Mouse (Mus musculus) forebrain, embryonic 11.5 days (tissue): ENCODE results near the gene Rab7b. TPM values are rescaled to one million over a fixed set of nuclear protein-coding genes. Genes with fewer than 3 reads are reported as not detected.

Source experiments
- ATAC-seq: fragments of 200-750 bp; cut with Nextera tagmentation; replicated peaks from 2 replicates; pipeline ENCODE4 v1.8.0; 2017; ENCODE audit warnings: moderate TSS enrichment; ENCODE audit not compliant: low FRiP score
- DNase-seq: peaks from one replicate; pipeline ENCODE4 v3.0.0-alpha.2; 2017; ENCODE audit warnings: low spot score
- H3K27ac ChIP-seq: fragments of 300-500 bp; sonication (generic); 2 replicates; pipeline ENCODE4 v1.5.1; 2014; ENCODE audit warnings: low read depth, low read length
- H3K27me3 ChIP-seq: fragments of 300-500 bp; sonication (generic); 2 replicates; pipeline ENCODE4 v1.6.1; 2014; ENCODE audit warnings: mild to moderate bottlenecking, low read length, mixed read lengths; ENCODE audit not compliant: control insufficient read depth, insufficient read depth
- H3K36me3 ChIP-seq: fragments of 300-500 bp; sonication (generic); 2 replicates; pipeline ENCODE4 v1.6.1; 2014; ENCODE audit warnings: mild to moderate bottlenecking, low read length, moderate library complexity, mixed read lengths; ENCODE audit not compliant: control insufficient read depth, insufficient read depth
- H3K4me1 ChIP-seq: fragments of 300-500 bp; sonication (generic); replicated peaks from 2 replicates; pipeline ENCODE4 v1.6.1; 2014; ENCODE audit warnings: low read length, mixed read lengths; ENCODE audit not compliant: control insufficient read depth, insufficient read depth
- H3K4me2 ChIP-seq: fragments of 300-500 bp; sonication (generic); 2 replicates; pipeline ENCODE4 v1.6.1; 2014; ENCODE audit warnings: low read depth, mild to moderate bottlenecking, low read length, moderate library complexity, mixed read lengths; ENCODE audit not compliant: severe bottlenecking
- H3K4me3 ChIP-seq: fragments of 300-500 bp; sonication (generic); 2 replicates; pipeline ENCODE4 v1.5.1; 2014; ENCODE audit warnings: low read depth, low read length
- H3K9ac ChIP-seq: fragments of 300-500 bp; sonication (generic); 2 replicates; pipeline ENCODE4 v1.6.1; 2014; ENCODE audit warnings: low read length
- H3K9me3 ChIP-seq: fragments of 300-500 bp; sonication (generic); 2 replicates; pipeline ENCODE4 v1.6.1; 2016; ENCODE audit warnings: low read length, mixed read lengths; ENCODE audit not compliant: control insufficient read depth
- WGBS: fragments of 180-500 bp; shearing (Covaris S2); extraction: QIAGEN DNeasy Blood & Tissue Kit; methylation state at CpG from one replicate; pipeline ENCODE4 v1.1.7; 2014; 5-methylcytosine and 5-hydroxymethylcytosine counted together
- polyA plus RNA-seq: library from polyadenylated mRNA; unstranded; fragments of >200 nt; fragmentation: Nextera tagmentation; extraction: Ambion mirVana; gene quantifications from 2 replicates; pipeline ENCODE4 v1.2.1, GENCODE M21; 2014

Gene Rab7b
- polyA plus RNA-seq, 1 experiment from 2014 or later = 0.40 TPM

DNA sequence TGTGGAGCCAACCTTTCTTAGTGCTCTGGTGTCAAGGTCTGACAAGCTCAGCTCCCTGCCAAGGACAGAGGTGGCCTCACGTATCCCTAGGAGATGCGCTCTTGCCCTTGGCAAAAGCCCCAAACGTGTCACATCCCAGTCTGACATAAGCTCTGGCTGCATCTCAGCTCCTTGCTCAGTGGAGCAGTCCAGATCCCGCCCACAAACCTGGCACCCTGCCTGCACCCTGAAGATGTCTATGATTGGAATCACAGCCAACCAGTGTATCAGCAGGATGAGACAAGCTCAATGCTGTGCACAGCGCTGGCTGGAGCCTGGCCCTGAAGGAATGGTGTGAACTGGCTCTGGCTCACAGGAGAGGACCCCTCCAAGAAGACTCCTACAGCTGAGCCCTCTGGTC lies 48.8 kb downstream of the Rab7b start:
- WGBS = 80% methylated on average over 5 of the region's 5 CpGs
- no peak overlapping the region for H3K9ac ChIP-seq
- no peaks in the 10 kb centered on the region for H3K27me3 ChIP-seq
- H3K9me3 ChIP-seq = no peaks in the 10 kb centered on the region
- H3K4me3 ChIP-seq = no peak overlapping the region
- H3K4me1 ChIP-seq = no peaks in the 10 kb centered on the region
- H3K27ac ChIP-seq = no peak overlapping the region
- H3K4me2 ChIP-seq = no peak overlapping the region
- H3K36me3 ChIP-seq = no peaks in the 10 kb centered on the region
- no peak for ATAC-seq
- no peak for DNase-seq

GRCm38 (mm10) chr1:131738760-131739159 lies 50.3 kb downstream of the Rab7b start:
- Histone ChIP-seq H3K4me2 (no peak overlapping the region), H3K4me3 (no peak overlapping the region), H3K27ac (no peak overlapping the region), H3K9ac (no peak overlapping the region), H3K4me1 (no peaks in the 10 kb centered on the region), H3K9me3 (no peaks in the 10 kb centered on the region), H3K36me3 (no peaks in the 10 kb centered on the region), H3K27me3 (no peaks in the 10 kb centered on the region)
- DNase-seq = no peak
- no peak for ATAC-seq
- 68% methylated on average over 1 of the region's 1 CpGs for WGBS

DNA sequence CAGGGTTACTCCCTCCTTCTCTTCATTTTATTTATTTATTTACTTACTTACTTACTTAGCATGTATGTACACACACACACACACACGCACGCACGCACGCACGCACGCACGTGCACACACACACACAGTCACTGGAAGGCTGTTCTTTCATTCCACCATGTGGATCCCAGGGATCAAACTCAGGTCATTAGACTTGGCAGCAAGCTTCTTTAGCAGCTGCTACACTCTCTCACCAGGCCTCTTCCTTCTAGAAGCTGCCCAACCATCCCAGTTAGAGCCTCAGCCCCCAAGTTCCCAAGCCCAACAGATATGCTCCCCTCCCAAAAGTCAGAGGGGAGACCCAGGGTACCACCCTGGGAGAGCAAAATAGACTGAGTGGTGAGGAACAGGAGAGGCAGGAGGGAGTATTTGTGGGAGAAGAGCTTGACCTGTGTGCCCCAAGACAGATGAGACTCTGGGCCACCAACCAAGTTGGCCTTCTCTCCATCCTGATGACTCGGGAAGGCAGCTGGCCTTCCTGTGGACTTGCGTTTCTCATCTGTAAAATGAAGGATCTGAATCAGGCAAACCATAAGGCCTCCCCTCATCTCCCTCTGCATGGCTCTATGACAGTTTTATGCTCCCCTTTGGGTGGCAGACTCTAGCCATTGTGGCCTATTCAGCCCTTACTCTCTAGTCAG lies 51.1 kb downstream of the Rab7b start:
- no peaks in the 10 kb centered on the region for H3K27me3 ChIP-seq
- H3K27ac ChIP-seq = no peak overlapping the region
- DNase-seq (no peak), ATAC-seq (no peak)
- no peaks in the 10 kb centered on the region for H3K4me1 ChIP-seq
- no peak overlapping the region for H3K9ac ChIP-seq
- no peak overlapping the region for H3K4me3 ChIP-seq
- H3K36me3 ChIP-seq = no peaks in the 10 kb centered on the region
- no peak overlapping the region for H3K4me2 ChIP-seq
- no peaks in the 10 kb centered on the region for H3K9me3 ChIP-seq
- WGBS = 95% methylated on average over 9 of the region's 9 CpGs

GRCm38 (mm10) chr1:131743868-131744464 lies 55.5 kb downstream of the Rab7b start, which contains the start of gene Slc26a9:
TSS of gene Slc26a9 (plus strand) at chr1:131744022.
- no peaks in the 10 kb centered on the region for H3K4me1 ChIP-seq
- no peaks in the 10 kb centered on the region for H3K27me3 ChIP-seq
- H3K4me2 ChIP-seq = no peak within 1 kb of the TSS
- 62% methylated on average over 10 of the region's 10 CpGs for WGBS
- no peaks in the 10 kb centered on the region for H3K9me3 ChIP-seq
- no peak within 1 kb of the TSS for H3K4me3 ChIP-seq
- no peak for DNase-seq
- no peak within 1 kb of the TSS for H3K9ac ChIP-seq
- no peak for ATAC-seq
- H3K27ac ChIP-seq = no peak within 1 kb of the TSS
- H3K36me3 ChIP-seq = no peaks in the 10 kb centered on the region

GRCm38 (mm10) chr1:131745391-131745790 lies 56.9 kb downstream of the Rab7b start:
- WGBS = 56% methylated on average over 5 of the region's 5 CpGs
- H3K4me1 ChIP-seq = no peaks in the 10 kb centered on the region
- ATAC-seq = no peak

GRCm38 (mm10) chr1:131747761-131748160 lies 59.3 kb downstream of the Rab7b start:
- no peak overlapping the region for H3K4me3 ChIP-seq
- 66% methylated on average over 2 of the region's 2 CpGs for WGBS
- no peak overlapping the region for H3K9ac ChIP-seq
- H3K27me3 ChIP-seq = no peaks in the 10 kb centered on the region
- H3K4me1 ChIP-seq = no peaks in the 10 kb centered on the region
- ATAC-seq (no peak), DNase-seq (no peak)
- no peak overlapping the region for H3K27ac ChIP-seq
- no peaks in the 10 kb centered on the region for H3K9me3 ChIP-seq
- H3K4me2 ChIP-seq = no peak overlapping the region
- H3K36me3 ChIP-seq = no peaks in the 10 kb centered on the region

More at GRCm38 (mm10) chr1:131745391-131745790, 56.9 kb downstream of the Rab7b start:
- Histone ChIP-seq H3K36me3 (no peaks in the 10 kb centered on the region), H3K4me3 (no peak overlapping the region), H3K9me3 (no peaks in the 10 kb centered on the region), H3K27me3 (no peaks in the 10 kb centered on the region), H3K27ac (no peak overlapping the region), H3K4me2 (no peak overlapping the region), H3K9ac (no peak overlapping the region)
- DNase-seq = no peak

- DNase-seq = no peak
Measured at GRCm38 (mm10) chr1:131748636-131749035, 60.1 kb downstream of the Rab7b start.

DNA sequence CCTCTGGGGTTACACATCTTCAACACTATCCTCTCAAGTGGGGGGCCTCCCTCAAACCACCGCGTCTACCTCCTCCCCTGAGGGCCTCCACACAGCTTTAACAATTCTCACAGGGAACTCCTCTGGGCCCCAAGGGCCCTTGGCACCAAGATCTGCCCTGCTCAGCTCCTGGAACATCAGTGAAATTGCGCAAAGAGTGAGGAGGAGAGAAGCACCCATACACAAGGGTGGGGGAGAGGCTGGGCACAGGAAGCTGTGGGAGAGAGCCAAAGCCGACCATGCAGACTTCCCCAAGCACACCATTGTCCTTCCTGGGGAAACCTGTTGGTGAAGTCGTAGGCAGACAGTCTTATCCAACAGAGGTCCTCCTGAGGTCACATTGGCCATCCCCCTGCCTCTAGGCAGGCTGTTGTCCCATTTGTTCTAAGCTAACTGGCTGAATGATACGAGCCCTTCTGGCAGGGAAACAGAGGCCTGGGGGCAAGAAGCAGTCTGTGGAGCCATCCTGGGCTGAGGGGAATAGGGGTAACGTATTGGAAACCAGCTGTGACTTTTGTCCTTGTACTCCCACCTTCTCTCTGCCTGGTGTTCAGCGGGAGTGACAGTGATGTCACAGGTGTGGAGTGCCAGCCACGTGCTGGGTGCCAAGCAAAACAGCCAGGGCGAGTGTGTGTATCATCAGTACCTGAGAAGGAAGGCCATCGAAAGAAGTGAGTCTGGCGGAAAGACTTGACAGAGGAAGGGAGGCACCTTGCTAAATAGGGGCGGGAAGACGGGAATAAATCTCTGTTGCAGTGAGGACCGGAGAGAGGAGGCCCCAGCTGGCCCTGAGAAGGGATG lies 61.4 kb downstream of the Rab7b start:
- Histone ChIP-seq H3K27ac (no peak overlapping the region), H3K9ac (no peak overlapping the region), H3K36me3 (no peaks in the 10 kb centered on the region), H3K27me3 (no peaks in the 10 kb centered on the region), H3K4me2 (no peak overlapping the region), H3K4me3 (no peak overlapping the region), H3K9me3 (no peaks in the 10 kb centered on the region), H3K4me1 (no peaks in the 10 kb centered on the region)
- no peak for ATAC-seq
- WGBS = 82% methylated on average over 15 of the region's 15 CpGs
- DNase-seq = no peak

More at GRCm38 (mm10) chr1:131748636-131749035, 60.1 kb downstream of the Rab7b start:
- ATAC-seq = no peak
- H3K9ac ChIP-seq = no peak overlapping the region
- no peaks in the 10 kb centered on the region for H3K4me1 ChIP-seq
- no peaks in the 10 kb centered on the region for H3K36me3 ChIP-seq
- no peaks in the 10 kb centered on the region for H3K9me3 ChIP-seq
- no peak overlapping the region for H3K27ac ChIP-seq
- 76% methylated on average over 2 of the region's 2 CpGs for WGBS
- no peak overlapping the region for H3K4me3 ChIP-seq
- no peaks in the 10 kb centered on the region for H3K27me3 ChIP-seq
- H3K4me2 ChIP-seq = no peak overlapping the region
